Mouse (Mus musculus) c-Kit-positive CD71-positive TER-119-negative erythroid progenitor cells, embryonic 14.5 days (primary cell): ENCODE results near the gene Tll2.

ENCODE experiments used
- DNase-seq: peaks from one replicate; pipeline ENCODE4 v3.0.0-alpha.2; 2013; ENCODE audit warnings: low read depth

Gene Tll2

DNA sequence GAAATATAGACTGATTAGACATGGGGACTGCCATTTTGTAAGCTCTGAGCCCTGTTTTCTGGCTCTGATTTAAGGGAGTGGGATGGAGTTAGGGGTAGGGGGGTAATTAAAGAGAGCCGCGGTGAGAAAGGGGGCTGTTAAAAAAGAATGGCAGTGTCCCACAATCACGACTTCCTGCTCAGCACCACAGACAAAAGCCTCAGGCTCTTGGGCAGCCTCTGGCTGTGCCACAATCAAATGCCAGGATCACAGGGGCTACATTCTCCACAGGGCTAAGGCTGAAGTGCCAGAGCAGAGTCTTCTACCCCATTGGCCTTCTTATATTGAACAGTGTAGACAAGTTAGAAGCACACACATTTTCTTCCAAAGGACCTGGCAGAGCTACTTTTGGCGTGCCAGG is 118.7 kb downstream of the Tll2 start:
- DNase-seq = no peak

DNA sequence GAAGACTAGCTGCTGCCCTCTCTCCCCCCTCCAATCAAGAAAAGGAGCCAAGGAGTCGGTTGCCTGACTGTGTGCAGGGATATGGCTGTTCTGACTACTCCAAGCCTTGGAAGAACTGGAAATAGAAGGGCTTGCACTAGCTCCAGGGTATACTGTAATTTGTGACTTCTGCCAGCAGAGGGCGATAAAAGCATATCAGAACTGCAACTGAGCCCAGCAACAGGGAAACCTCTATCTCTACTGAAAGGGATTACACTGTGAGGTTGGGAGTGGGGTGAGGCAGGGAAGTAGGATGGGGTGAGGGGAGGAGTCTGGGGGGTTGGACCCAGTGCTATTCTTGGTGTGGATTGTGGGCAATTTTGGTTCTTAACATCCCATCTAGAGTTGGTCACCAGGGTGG is 119.9 kb downstream of the Tll2 start:
- peak; percentile 40 for DNase-seq

DNA sequence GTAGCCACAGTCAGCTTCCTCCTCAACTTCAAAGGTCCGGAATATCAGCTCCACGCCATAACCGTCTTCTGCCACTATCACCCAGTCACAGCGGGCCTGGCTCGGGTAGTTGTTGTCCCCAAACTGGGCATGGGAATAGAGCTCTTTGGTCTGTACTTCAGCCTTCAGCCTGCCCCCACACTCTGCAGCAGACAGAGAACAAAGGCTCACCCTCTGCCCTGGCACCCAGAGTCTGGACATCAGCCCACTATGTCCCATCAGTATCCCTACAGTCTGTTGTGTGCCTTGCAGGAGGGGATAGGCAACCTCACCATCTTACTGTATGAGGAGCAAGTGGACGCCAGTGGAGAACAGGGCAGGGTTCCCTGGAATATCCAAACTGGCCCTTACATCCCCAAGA is 120.3 kb downstream of the Tll2 start:
- no peak for DNase-seq

DNA sequence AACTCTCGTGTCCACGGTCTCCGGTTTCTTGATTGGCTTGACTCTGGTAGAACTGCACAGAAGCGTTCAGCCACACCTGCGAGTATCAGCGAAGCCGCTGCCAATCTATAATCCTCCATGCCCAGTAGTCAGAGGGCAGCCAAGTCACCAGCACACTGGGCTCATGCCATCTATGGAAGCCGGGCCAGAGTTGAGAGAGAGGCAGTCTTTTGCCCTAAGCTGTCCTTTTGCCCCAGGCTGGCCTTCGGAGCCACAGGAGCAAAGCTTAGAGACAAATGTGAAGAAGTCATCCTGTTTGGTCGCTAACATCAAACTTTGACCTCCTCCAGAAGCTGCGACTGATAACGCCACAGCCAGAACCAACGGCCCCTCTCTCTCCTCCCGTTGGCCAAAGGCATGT is 123.0 kb downstream of the Tll2 start:
- no peak for DNase-seq

DNA sequence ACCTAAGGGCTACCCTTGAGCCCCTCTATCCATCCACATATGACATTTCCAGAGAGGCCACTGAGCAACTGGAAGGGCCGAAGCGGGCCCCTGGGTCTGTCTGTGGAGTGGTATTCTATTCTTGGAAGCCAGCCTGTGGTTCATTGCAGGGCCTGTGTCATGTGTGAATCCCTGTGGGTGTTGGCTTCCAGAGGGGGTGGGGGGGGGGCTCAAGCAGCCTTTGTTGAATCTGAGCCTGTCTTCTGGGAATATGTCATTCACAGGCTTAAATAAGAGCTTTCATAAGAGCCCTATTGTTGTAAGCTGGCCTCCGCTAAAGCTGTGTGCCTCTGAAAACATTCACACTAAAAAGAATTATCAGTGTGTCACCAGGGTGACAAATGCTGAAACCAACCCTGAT is 125.0 kb downstream of the Tll2 start:
- no peak for DNase-seq

DNA sequence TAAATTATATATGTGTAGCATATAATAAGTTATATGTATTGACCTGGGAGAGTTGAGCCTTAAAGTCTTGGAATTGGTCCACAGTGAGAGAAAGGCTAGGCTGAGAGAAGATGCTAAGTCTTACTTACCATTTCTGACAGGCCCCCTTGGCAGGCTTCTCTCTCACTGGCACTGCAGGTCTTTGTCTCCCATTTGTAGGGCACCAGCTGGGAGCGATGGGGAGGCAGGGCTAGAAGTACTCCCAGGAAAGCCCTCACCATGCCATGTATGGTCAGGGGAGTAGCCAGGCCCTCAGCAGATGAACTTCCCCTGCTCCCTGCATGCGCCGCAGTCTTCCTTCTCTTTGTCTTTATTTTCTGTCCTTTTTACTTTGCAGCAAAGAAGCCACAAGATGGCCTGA is 129.7 kb downstream of the Tll2 start, which contains the start of gene Opalin:
Gene Opalin, minus strand, starts transcription at position 208 of the 400 bp plus-strand sequence.
- DNase-seq = no peak

DNA sequence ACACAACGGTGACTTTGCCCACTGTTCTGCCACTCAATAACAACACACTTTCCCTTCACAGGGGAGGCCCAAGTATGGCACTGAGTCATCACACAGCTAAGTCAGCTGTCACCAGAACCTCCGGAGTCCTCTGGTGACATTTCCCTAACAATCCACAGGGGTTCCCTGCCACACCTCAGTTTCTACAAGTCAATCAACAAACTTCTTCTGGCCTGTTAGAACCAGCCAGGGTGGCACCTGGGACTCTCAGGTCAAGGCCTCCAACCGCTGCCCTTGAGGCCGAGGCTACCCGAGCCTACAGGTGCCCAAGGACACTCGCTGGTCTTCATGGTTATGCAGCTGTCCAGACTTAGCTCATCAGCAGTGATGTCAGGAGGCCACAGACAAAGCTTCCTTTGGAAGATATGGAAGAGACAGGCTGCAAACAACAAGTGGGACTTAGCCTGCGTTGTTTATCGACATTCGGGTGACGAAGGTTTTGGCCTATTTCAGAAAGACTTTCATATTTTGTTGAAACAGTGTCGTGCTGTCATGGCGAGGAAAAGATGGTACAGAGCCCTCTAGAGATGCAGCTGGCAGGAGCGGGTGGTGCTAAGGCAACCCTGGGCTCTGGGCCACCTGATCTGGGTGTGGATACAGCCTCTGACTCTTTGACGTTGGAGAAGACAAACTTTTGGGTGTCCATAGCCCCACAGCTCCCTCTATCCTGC is 132.7 kb downstream of the Tll2 start:
- DNase-seq = no peak

DNA sequence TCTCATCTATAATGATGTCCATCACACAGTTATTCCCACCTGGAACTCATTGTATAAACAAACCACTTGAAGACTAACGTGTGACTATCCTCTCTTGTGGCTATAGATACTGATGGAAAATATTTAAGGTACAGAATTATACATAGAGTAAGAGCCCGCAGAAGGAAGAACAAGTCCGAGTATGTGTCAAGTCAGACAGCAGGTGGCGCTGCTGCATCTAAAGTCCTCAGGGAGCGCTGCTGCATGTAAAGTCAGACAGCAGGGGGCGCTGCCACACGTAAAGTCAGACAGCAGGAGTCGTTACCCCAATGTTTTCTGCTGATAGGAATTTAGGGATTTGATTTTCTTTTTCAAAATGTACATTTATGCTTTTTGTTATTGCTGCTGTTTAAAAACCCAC is 135.1 kb downstream of the Tll2 start:
- DNase-seq = peak; percentile 88

DNA sequence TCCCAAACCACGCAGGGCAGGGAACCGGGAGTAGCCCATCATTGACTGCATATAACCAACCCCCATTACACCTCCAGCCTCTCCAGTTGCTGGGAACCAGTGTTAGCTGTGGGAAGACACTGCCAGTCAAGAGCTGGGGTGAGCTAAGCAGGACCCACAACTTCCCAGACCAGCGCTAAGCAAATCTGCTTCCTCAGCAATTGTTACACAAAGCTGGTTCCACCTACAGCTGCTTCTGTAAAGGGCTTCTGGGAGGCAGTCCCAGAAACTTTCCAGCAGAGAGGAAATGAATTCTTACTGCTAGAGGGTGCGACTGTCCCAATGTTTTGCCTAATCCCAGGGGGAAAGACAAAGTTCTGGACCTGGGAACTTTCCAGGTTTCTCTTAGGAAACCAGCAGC is 151.9 kb downstream of the Tll2 start:
- no peak for DNase-seq

DNA sequence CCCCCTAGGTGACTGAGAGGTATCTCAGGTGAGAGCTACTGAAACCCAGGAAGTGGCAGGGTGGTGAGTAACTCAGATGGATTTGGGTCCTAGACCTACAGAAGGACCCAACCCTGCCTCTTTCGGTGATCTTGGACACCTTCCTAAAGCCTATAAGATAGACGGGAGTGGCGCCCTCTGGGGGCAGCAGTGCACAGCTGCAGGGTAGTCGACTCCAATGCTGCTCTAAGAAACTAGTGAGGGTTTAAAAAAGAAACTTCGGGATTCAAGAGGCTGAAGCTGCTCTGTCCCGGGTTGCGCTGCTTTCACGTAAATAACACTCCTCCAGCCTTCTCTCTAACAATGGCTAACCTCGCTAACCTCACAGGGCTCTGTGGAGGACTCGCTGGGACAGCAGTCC is 153.1 kb downstream of the Tll2 start:
- peak; percentile 21 for DNase-seq

DNA sequence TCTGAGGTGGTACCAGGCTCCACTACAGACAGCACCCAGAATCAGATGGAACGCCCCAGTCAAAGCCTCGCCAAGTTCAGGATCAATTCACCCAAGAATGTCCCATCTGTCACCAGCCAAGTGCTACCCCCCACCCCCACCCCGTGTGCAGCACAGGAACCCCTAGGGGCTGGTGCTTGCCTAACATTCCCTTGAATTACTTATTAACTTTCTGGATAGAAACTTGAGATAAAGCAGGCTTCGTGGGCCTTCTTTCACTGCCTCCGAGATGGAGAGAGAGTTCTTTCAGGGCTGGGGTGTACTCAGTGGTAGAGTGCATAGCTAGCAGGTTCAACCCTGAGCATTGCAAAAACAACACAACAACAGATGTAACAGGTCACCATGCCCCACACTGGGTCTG is 154.4 kb downstream of the Tll2 start:
- DNase-seq = no peak

DNA sequence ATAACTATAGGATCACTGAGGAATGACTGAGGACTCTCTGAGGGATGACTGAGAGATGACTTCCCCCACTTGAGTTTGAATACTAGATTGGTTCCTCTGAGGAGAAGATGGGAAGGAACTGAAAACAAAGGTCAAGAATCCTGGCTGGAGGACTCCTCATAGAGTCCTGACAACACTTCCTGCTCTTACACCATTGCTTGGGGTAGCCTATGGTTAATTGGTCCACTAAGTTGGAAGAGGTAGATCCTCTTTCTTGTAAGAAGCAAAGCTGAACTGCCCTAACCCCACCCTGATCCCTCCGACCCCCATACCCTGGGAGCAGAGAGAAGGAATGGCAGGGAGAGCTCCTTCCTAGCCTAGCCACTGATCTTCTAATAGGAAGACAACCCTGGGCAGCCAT is 154.9 kb downstream of the Tll2 start:
- no peak for DNase-seq

DNA sequence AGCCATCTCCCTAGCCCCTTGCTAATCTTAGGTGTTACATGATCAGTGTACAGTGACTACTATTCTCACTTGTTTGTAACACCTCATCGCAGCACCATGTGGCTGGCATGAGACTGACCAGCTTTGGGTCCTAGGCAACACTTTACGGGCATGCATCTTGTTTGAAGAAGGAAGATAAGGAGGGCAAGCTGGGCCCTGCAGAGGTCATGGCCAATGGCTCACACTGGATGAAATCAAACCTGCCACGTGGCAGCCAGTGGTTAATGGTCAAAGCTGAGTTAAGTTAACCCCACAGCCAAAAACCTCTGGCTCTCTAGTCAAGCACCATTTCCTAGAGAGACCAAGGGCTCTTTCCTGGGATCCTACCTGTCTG is 158.5 kb downstream of the Tll2 start:
- no peak for DNase-seq

DNA sequence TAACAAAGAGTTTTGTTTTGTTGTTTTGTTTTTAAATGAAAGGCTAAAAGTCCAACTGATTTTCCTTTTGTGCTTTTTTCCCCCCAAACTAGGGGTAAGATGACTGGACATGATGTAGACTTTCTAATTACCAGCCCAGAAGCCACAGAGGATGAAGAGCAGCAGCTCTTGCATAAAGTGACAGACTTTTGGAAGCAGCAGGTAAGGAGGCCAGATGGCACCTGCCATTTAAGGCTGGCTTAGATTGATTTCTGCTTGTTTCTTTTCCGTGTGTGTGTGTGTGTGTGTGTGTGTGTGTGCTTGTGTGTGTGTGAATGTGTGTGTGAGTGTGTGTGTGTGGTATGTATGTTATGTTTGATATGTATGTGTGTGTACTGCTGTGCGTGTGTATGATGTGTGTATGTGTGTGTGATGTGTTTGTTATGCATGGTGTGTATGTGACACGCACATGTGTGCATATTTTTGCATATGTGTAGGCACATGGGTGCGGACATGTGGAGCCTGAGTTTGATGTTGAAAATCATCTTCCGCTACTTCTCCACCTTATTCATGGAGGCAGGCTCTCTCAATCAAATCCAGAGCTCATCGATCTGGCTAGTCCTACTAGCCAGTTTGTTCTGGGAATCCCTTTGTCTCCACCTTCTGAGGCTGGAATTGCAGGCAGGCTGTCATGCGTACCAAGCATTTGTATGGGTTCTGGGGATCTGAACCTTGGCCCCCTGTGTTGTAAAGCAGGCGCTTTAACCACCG is 159.0 kb downstream of the Tll2 start:
- no peak for DNase-seq

DNA sequence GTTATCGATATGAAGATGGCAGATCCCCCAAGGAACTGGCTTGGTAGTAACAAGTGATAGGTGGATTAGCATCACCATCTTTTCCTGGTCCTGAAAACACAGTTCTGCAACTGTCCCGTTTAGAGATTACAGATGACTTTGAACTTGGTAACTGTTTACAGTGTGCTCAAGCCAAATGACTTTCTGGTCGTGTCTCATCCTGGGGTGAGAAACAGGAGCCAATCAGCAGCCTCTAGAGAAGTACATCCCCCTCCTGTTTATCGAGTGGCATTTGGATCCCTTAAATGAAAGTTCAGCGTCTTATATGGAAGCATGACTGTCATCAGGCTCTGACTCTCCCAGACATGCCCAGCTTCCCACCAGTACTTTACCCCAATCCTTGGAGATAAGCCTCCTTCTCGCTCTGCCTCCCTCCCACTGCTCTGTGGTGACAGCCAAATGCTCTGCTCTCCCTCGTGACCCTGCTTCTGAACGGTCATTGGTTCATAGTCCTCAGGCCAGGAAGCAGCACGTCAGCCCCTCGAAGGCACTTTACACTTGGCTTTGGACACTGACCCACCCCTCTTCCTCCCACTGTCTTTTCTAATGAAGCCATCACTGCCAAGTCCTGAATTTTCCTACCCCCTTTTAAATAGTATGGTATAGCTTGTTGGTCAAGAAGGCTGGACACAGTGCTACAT is 161.4 kb downstream of the Tll2 start:
- DNase-seq = no peak

DNA sequence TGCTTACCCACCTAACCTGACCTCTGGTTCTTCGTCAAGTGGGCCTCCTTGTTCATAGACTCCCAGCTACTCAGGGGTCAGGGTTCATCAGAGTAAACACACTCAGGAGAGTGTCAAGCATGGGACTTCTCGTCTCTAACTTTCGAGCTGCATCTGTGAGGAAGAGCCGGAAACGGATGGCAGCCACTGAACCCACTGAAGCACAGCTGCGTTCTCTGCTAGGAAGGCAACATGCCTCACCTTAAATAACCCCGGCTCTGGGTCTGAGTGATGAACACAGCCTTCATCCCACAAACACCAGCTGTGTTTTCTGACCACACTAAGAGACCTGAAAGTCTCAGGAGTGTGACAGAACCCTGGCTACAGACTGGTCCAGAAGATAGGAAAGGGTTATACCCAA is 167.5 kb downstream of the Tll2 start:
- DNase-seq = no peak

DNA sequence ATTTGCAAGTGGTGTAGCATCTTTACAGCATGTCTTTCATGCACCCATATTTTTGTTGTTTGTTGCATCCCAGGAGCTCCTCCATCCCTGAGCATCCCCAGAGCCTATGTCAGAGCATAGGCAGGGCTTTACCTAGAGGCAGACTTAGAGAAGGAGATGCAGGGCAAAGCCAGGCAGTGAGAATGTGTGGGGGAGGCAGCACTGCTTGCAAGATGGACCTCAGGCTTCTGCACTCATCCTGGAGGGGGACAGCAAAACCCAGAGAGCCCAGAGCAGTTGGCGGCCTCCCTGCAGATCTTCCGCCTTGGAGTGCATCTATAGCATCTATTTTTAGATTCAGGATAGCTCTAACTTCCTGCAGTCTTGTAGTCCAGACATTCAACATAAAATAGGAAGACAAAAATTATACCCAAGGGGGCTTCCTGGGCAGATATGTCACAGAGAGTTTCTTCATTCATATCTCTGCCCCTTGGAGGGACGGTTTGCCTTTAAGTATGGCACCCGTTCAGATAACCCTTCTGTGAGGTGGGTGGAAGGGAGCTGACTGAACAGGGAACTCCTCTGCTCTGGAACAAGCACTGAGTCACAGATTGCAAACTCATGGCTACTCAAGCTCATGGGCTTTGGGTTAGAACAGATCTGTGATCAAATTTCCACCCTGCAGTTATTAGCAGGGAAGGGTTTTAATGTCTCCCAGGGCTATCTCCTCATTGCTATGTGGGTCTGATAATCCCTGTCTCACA is 170.7 kb downstream of the Tll2 start:
- DNase-seq = no peak
